Mouse (Mus musculus): ENCODE data around the gene Ccdc124. TPM values are rescaled to one million over a fixed set of nuclear protein-coding genes. Genes with fewer than 3 reads are reported as not detected.
A peak's percentile ranks its signal among the peaks of the same experiment; 100 is the strongest.

Ccdc124 gene
- polyA plus RNA-seq, 1 experiment from 2014 or later = 70.9 TPM

DNA sequence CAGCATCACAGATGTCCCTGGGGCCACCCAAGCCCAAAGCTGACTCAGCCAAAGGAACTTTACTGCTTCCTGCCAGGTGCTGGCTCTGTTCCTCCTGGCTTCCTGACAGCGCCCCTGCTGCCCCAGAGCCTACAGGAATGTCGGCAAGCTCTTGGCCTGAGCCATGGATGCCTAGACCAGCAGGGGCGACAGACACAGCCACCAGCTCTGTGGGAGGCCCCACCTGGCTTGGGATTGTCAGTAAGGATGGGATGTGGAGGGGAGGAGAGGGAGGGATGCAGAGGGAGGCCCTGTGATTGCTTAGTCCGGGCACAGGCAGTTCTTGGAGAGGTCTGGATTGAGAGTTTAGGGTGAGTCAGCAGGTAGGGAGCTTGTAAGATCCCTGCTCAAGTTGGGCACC is 6.4 kb upstream of the Ccdc124 start:
- ATAC-seq (ENCODE audit: low read depth) = no peak
- WGBS (ENCODE audit: insufficient replicate concordance) = 13% methylated on average over 4 of the region's 4 CpGs

DNA sequence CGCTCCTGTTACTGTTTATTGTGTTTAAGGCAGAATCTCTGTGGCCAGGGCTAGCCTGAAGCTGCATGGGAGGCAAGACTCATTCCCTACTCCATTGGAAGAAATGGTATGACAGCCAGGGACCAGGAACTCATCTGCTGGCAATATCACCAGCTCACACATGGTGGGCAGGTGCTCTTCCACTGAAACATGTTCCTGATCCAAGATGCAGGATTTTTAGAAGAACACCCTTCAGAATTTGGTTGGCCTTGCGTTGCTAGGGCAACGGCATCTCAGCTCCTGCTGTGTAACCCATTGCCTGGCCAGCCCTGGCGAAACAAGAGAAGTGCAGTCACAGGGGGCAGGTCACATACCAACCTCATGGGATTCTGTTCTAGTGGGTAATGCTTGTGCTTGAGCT is 5.8 kb upstream of the Ccdc124 start:
- peaks cover 20% of the 10 kb centered on the region for H3K27me3 ChIP-seq
- no peak for DNase-seq
- H3K9me3 ChIP-seq (replicated peaks) = no peaks in the 10 kb centered on the region
- no peaks in the 10 kb centered on the region for H3K36me3 ChIP-seq
- H3K4me1 ChIP-seq (replicated peaks) = peaks cover 13% of the 10 kb centered on the region
- H3K4me3 ChIP-seq (replicated peaks) = no peak overlapping the region
- WGBS (ENCODE audit: insufficient replicate concordance) = 56% methylated on average over 4 of the region's 4 CpGs
- H3K9ac ChIP-seq = no peak overlapping the region
- no peak overlapping the region for H3K4me2 ChIP-seq
- no peak overlapping the region for H3K27ac ChIP-seq
- no peak for ATAC-seq (ENCODE audit: low read depth)

More for the DNA sequence above, 6.4 kb upstream of the Ccdc124 start:
- Histone ChIP-seq H3K36me3 (no peaks in the 10 kb centered on the region), H3K4me3 (replicated peaks) (no peak overlapping the region), H3K27me3 (peaks cover 25% of the 10 kb centered on the region), H3K4me2 (no peak overlapping the region), H3K4me1 (replicated peaks) (peaks cover 18% of the 10 kb centered on the region), H3K9me3 (replicated peaks) (no peaks in the 10 kb centered on the region), H3K27ac (no peak overlapping the region), H3K9ac (no peak overlapping the region)
- no peak for DNase-seq

DNA sequence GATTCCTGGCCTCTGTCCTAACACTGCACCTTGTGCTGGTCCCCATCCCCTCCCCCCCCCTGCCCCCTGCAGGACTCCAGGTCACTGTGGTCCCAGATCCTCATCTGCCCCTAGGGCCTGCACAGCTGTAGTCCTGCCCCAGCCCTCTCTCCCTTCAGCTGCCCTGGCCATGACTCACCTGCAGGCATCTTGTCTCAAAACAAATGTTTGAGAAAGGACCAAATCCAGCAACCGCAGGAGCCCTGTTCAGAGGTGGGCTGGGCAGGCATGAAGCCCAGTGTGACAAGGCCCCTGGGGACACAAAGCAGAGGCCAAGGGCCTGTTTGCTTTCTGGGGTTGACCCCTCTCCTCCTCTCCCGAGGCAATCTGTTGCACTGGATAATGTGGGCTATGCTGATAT is 4.4 kb upstream of the Ccdc124 start:
- Histone ChIP-seq H3K27ac (no peak overlapping the region), H3K9me3 (replicated peaks) (no peaks in the 10 kb centered on the region), H3K27me3 (peaks cover 20% of the 10 kb centered on the region), H3K9ac (no peak overlapping the region), H3K36me3 (no peaks in the 10 kb centered on the region), H3K4me2 (no peak overlapping the region), H3K4me3 (replicated peaks) (no peak overlapping the region), H3K4me1 (replicated peaks) (peaks cover 16% of the 10 kb centered on the region)
- no peak for ATAC-seq (ENCODE audit: low read depth)
- DNase-seq = no peak
- WGBS (ENCODE audit: insufficient replicate concordance) = 40% methylated on average over 2 of the region's 2 CpGs

DNA sequence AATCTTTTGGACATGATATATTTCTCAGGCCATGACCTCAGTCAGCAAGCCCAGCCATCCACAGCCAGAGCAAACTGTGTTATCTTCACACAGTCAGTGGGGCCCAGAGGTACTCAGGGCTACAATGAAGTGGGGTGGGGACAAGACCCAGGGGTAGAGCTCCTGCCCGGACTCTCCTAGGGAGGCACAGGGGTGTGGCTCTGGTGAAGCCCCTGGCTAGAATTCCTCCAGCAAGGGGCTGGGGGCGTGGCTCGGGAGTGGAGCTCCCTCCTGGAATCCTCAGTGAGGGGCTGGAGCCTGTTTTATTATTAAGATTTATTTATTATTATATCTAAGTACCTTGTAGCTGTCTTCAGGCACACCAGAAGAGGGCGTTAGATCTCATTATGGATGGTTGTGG is 2.6 kb upstream of the Ccdc124 start:
- DNase-seq (no peak), ATAC-seq (ENCODE audit: low read depth) (no peak)
- H3K27ac ChIP-seq = no peak overlapping the region
- H3K27me3 ChIP-seq = peaks cover 20% of the 10 kb centered on the region
- no peak overlapping the region for H3K4me3 ChIP-seq (replicated peaks)
- 28% methylated on average over 4 of the region's 4 CpGs for WGBS (ENCODE audit: insufficient replicate concordance)
- 0 out of 2 replicates have a peak overlapping the region, but pooled peaks have one; percentile 22 for H3K9ac ChIP-seq
- no peaks in the 10 kb centered on the region for H3K36me3 ChIP-seq
- H3K9me3 ChIP-seq (replicated peaks) = no peaks in the 10 kb centered on the region
- no peak overlapping the region for H3K4me2 ChIP-seq
- H3K4me1 ChIP-seq (replicated peaks) = peaks cover 30% of the 10 kb centered on the region

DNA sequence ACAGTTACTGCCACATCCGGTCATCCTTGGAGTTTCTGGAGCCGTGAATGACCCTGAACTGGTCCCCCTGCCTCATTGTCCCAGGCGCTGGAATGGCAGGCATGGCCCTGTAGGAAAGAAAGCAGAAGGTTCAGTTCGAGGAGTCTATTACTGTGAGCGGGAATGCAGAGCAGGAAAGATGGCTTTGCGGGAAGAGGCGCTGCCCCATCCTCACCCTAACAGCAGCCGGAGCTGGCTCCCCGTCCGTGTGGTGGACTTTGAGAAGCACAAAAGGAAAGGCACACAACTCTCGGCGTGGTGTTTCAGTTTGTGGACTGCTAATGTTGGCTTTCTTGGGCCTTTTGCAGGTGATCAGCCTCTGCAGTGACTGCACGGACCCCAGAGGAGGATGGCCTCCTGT is 706 bp upstream of the Ccdc124 start:
- no peak for DNase-seq
- Histone ChIP-seq H3K4me2 (no peak overlapping the region), H3K9me3 (replicated peaks) (no peaks in the 10 kb centered on the region), H3K9ac (no peak overlapping the region), H3K27me3 (peaks cover 4% of the 10 kb centered on the region), H3K4me1 (replicated peaks) (peaks cover 41% of the 10 kb centered on the region), H3K4me3 (replicated peaks) (no peak overlapping the region), H3K27ac (no peak overlapping the region), H3K36me3 (no peaks in the 10 kb centered on the region)
- no peak for ATAC-seq (ENCODE audit: low read depth)
- 85% methylated on average over 13 of the region's 13 CpGs for WGBS (ENCODE audit: insufficient replicate concordance)

DNA sequence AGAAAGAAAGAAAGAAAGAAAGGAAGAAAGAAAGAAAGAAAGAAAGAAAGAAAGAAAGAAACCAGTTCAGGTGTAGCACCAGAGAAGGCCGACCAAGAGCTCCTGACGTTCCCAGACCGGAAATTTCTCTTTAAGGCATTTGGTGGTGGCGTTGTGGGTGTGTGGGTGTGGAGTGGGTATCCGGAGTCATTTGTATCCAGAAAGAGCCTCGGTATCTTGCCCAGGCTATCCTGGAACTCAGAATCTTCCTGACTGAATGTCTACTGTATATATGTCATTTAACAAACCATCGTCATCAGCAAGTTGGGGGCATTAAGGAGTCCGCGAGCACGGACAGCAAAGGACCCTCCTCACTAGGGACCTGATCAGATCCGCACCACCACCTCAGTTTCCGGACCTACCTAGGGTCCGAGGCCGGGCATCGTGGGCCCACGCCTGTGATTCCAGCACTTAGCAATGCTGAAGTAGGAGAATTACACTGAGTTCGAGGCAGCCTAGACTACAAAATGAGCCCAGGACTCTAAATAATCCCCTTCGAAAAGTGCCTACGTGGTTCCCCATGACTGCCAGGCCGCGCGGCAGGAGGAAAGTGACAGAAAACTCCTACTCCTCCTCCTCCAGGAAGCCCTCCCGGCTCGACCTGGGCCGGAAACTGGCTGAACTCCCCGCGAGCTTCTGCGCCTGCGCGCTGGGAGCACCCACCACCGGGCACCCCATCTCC is 932 bp downstream of the Ccdc124 start:
- peak overlapping the region; percentile 84 for H3K9ac ChIP-seq
- peaks cover 56% of the 10 kb centered on the region for H3K4me1 ChIP-seq (replicated peaks)
- H3K27me3 ChIP-seq = no peaks in the 10 kb centered on the region
- H3K4me3 ChIP-seq (replicated peaks) = peak overlapping the region; percentile 88
- peaks cover 11% of the 10 kb centered on the region for H3K36me3 ChIP-seq
- DNase-seq = no peak
- H3K4me2 ChIP-seq = peak overlapping the region; percentile 92
- peak overlapping the region; percentile 84 for H3K27ac ChIP-seq
- 3% methylated on average over 31 of the region's 31 CpGs for WGBS (ENCODE audit: insufficient replicate concordance)
- no peak for ATAC-seq (ENCODE audit: low read depth)
- no peaks in the 10 kb centered on the region for H3K9me3 ChIP-seq (replicated peaks)

DNA sequence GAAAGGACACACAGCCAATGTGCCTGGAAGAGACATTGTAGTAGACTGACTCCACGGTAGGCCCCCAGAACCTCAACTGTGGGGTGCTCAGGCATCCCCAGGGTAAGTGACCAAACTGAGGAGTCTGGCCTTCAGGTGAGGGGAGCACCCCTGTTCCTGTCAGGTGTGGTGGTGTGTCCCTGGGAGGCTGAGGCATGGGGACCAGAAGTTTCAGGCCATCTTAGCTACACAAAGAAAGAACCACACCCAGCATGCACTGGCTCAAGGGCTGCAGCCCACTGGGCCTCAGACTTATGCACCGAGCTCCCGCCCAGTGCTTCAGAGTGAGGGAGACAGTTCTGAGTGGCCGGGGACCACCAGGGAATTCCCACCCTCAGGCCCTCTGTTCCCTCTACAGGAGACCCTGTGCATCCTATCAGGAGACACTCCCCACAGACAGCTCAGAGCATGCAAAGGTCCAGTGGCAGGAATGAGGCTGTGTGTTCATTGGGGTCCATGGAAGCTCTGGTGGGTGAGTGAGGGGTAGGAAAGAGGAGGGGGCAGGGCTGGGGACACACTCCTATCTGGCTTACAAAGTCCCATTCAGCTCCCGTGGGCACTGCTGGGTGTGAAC is 2.4 kb downstream of the Ccdc124 start:
- no peak for ATAC-seq (ENCODE audit: low read depth)

DNA sequence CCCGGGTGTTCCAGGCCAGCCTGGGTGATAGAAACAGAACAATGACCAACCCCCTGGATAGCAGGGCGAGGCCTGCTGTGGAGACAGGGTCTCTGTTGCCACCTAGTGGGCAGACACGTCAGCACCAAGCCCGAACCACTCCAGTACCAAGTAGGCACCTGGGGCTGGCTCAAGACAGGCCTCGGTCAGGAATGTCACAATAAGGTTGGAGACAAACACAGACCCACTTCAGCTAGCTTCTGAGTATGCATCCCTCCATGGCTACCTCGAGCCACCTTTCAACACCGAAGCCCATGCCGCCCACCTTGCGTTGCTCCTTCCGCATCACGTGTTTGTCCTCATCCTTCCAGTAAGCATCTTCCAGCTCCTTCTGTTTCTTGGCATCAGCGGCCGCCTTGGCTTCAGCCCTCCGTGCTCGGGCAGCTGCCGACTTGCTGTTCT is 4.1 kb downstream of the Ccdc124 start:
- no peaks in the 10 kb centered on the region for H3K9me3 ChIP-seq (replicated peaks)
- peaks cover 15% of the 10 kb centered on the region for H3K36me3 ChIP-seq
- H3K4me3 ChIP-seq (replicated peaks) = no peak overlapping the region
- H3K27ac ChIP-seq = peak overlapping the region; percentile 47; the same call in 1 of the 2 replicates
- ATAC-seq (ENCODE audit: low read depth) = peak; percentile 8; the same call in 1 of the 2 replicates
- peak; percentile 67 for DNase-seq
- peaks cover 9% of the 10 kb centered on the region for H3K27me3 ChIP-seq
- 49% methylated on average over 16 of the region's 16 CpGs for WGBS (ENCODE audit: insufficient replicate concordance)
- peaks cover 69% of the 10 kb centered on the region for H3K4me1 ChIP-seq (replicated peaks)
- peak overlapping the region; percentile 67 for H3K4me2 ChIP-seq
- H3K9ac ChIP-seq = 0 out of 2 replicates have a peak overlapping the region, but pooled peaks have one; percentile 37

More for the DNA sequence above, 2.4 kb downstream of the Ccdc124 start:
- no peaks in the 10 kb centered on the region for H3K27me3 ChIP-seq
- H3K36me3 ChIP-seq = peaks cover 15% of the 10 kb centered on the region
- DNase-seq = no peak
- 74% methylated on average over 5 of the region's 5 CpGs for WGBS (ENCODE audit: insufficient replicate concordance)
- no peaks in the 10 kb centered on the region for H3K9me3 ChIP-seq (replicated peaks)
- H3K9ac ChIP-seq = peak overlapping the region; percentile 59
- H3K4me2 ChIP-seq = peak overlapping the region; percentile 39; the same call in 1 of the 2 replicates
- 0 out of 2 replicates have a peak overlapping the region, but pooled peaks have one; percentile 28 for H3K4me3 ChIP-seq (replicated peaks)
- peaks cover 61% of the 10 kb centered on the region for H3K4me1 ChIP-seq (replicated peaks)
- peak overlapping the region; percentile 53 for H3K27ac ChIP-seq

DNA sequence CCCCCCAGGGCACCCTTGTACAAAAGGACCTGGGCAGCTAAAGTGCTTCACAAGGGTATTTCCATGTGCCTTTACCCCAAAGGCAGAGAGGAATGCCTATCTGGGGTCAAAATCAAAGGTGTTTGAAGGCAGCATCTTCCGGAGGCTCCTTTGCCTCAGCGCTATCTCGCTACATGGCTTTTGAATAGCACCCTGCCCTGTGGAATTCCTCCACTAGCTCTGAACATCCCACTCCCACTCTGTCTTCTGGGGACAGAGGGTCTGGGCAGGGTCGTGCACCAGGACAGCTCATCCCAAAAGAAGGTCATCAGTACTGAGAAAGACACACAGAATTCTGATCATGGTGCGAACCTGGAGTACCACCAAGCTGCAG is 4.5 kb downstream of the Ccdc124 start:
- WGBS (ENCODE audit: insufficient replicate concordance) = 56% methylated on average over 5 of the region's 5 CpGs
- H3K9me3 ChIP-seq (replicated peaks) = no peaks in the 10 kb centered on the region
- peaks cover 14% of the 10 kb centered on the region for H3K27me3 ChIP-seq
- ATAC-seq (ENCODE audit: low read depth) (no peak), DNase-seq (no peak)
- H3K4me2 ChIP-seq = peak overlapping the region; percentile 67
- peaks cover 73% of the 10 kb centered on the region for H3K4me1 ChIP-seq (replicated peaks)
- peak overlapping the region; percentile 47 for H3K27ac ChIP-seq
- H3K36me3 ChIP-seq = peaks cover 15% of the 10 kb centered on the region
- peak overlapping the region; percentile 38 for H3K4me3 ChIP-seq (replicated peaks)
- H3K9ac ChIP-seq = peak overlapping the region; percentile 37

DNA sequence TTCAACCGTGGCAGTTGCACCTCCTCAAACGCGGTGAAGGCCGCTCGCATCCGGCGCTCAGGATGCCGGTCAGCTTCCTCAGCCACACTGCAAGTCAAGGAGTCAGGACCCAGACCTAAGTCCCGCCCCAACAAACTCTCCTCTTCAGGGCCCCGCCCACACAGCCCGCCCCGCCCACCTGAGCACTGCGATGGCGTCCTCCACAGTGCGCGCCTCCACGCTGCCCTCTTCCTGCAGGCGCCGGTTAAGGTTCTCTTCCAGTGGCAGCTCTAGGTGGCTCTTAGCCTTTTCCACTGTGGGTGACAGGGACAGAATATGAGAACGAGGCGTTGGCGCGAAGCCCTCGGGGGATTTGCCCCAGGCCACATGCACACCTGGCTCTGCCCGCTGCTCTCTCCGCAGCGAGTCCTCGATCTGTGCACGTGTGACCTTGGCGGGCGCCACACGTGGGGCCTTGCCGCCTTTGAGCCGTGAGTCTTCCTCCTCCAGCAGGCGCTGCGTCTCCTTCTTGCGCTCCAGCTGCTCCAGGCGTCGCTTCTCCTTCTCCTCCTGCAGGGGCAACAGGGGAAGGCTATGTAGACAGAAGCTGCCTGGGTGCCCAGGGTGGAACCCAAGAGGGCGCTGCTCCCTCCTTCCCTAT is 5.1 kb downstream of the Ccdc124 start:
- Histone ChIP-seq H3K27ac (peak overlapping the region; percentile 47; the same call in 1 of the 2 replicates), H3K4me1 (replicated peaks) (peaks cover 74% of the 10 kb centered on the region)

DNA sequence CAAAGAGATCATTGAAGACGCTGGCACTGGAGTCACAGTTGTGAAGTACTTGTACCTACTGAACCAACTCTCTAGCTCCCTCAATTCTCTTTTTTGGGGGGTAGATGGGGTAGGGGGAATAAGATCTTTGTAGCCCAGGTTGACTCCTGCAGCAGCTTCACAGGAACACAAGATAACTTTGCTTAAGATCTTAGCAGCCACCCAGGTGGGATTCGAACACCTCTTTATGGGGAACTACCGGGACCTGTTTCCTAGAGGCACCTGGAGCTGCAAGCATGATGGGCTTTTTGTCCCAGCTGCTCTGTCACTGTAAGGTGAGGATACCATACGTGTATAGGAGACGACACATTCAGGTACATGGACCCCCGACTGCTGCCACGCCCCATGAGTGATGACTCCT is 7.2 kb downstream of the Ccdc124 start:
- Histone ChIP-seq H3K4me1 (replicated peaks) (peaks cover 73% of the 10 kb centered on the region), H3K4me2 (peak overlapping the region; percentile 88), H3K36me3 (peaks cover 15% of the 10 kb centered on the region), H3K9me3 (replicated peaks) (no peaks in the 10 kb centered on the region), H3K27me3 (peaks cover 40% of the 10 kb centered on the region), H3K4me3 (replicated peaks) (peak overlapping the region; percentile 74), H3K9ac (0 out of 2 replicates have a peak overlapping the region, but pooled peaks have one; percentile 68), H3K27ac (peak overlapping the region; percentile 91)
- DNase-seq (no peak), ATAC-seq (ENCODE audit: low read depth) (no peak)
- WGBS (ENCODE audit: insufficient replicate concordance) = 86% methylated on average over 7 of the region's 7 CpGs

More for the DNA sequence above, 5.1 kb downstream of the Ccdc124 start:
- Histone ChIP-seq H3K9me3 (replicated peaks) (no peaks in the 10 kb centered on the region), H3K36me3 (peaks cover 15% of the 10 kb centered on the region), H3K4me2 (peak overlapping the region; percentile 67), H3K9ac (peak overlapping the region; percentile 37), H3K27me3 (peaks cover 19% of the 10 kb centered on the region), H3K4me3 (replicated peaks) (peak overlapping the region; percentile 38)
- 41% methylated on average over 40 of the region's 40 CpGs for WGBS (ENCODE audit: insufficient replicate concordance)
- ATAC-seq (ENCODE audit: low read depth) (peak; percentile 22; the same call in 1 of the 2 replicates), DNase-seq (peak; percentile 63)
